Mouse (Mus musculus) forebrain, embryonic 14.5 days (tissue): ENCODE results near the gene Adamts7. TPM values are rescaled to one million over a fixed set of nuclear protein-coding genes. Genes with fewer than 3 reads are reported as not detected.

ENCODE experiments used
- ATAC-seq: fragments of 200-750 bp; cut with Nextera tagmentation; 2 replicates; pipeline ENCODE4 v1.8.0; 2017; ENCODE audit warnings: mild to moderate bottlenecking, moderate library complexity
- DNase-seq: peaks from one replicate; pipeline ENCODE4 v3.0.0-alpha.2; 2015; ENCODE audit warnings: low spot score
- H3K27ac ChIP-seq: fragments of 300-500 bp; sonication (generic); 2 replicates; pipeline ENCODE4 v1.5.1; 2014; ENCODE audit warnings: low read depth, mild to moderate bottlenecking, control low read depth, low read length, moderate library complexity
- H3K27me3 ChIP-seq: fragments of 300-500 bp; sonication (generic); replicated peaks from 2 replicates; pipeline ENCODE4 v1.6.1; 2014; ENCODE audit warnings: low read length, control low read depth, mixed read lengths; ENCODE audit not compliant: control insufficient read depth, insufficient read depth
- H3K36me3 ChIP-seq: fragments of 300-500 bp; sonication (generic); 2 replicates; pipeline ENCODE4 v1.6.1; 2014; ENCODE audit warnings: low read length, control low read depth; ENCODE audit not compliant: control insufficient read depth, insufficient read depth
- H3K4me1 ChIP-seq: fragments of 300-500 bp; sonication (generic); 2 replicates; pipeline ENCODE4 v1.6.1; 2014; ENCODE audit warnings: antibody characterized with exemption, low read length, control low read depth; ENCODE audit not compliant: control insufficient read depth, insufficient read depth
- H3K4me2 ChIP-seq: fragments of 300-500 bp; sonication (generic); 2 replicates; pipeline ENCODE4 v1.6.1; 2014; ENCODE audit warnings: mild to moderate bottlenecking, control low read depth, low read length
- H3K4me3 ChIP-seq: fragments of 300-500 bp; sonication (generic); 2 replicates; pipeline ENCODE4 v1.5.1; 2014; ENCODE audit warnings: low read depth, low read length, control low read depth
- H3K9ac ChIP-seq: fragments of 300-500 bp; sonication (generic); 2 replicates; pipeline ENCODE4 v1.6.1; 2014; ENCODE audit warnings: mild to moderate bottlenecking, low read length, control low read depth, moderate library complexity
- H3K9me3 ChIP-seq: fragments of 300-500 bp; sonication (generic); replicated peaks from 2 replicates; pipeline ENCODE4 v1.6.1; 2016; ENCODE audit warnings: low read length, control low read depth, mixed read lengths; ENCODE audit not compliant: control insufficient read depth
- WGBS: fragments of 180-500 bp; shearing (Covaris S2); extraction: QIAGEN DNeasy Blood & Tissue Kit; methylation state at CpG from one replicate; pipeline ENCODE4 v1.1.7; 2014; 5-methylcytosine and 5-hydroxymethylcytosine counted together
- polyA plus RNA-seq: library from polyadenylated mRNA; unstranded; fragments of >200 nt; fragmentation: Nextera tagmentation; extraction: Ambion mirVana; gene quantifications from 2 replicates; pipeline ENCODE4 v1.2.1, GENCODE M21; 2014

Adamts7 gene
- polyA plus RNA-seq, 1 experiment from 2014 or later: 9.4 TPM

- WGBS: 84% methylated on average over 5 of the region's 5 CpGs
- no peak for ATAC-seq
- DNase-seq: no peak
- 0 out of 2 replicates have a peak, but pooled peaks cover 3% of the 10 kb centered on the region for H3K36me3 ChIP-seq
- no peak overlapping the region for H3K4me3 ChIP-seq
- no peaks in the 10 kb centered on the region for H3K9me3 ChIP-seq
- H3K27me3 ChIP-seq: no peaks in the 10 kb centered on the region
- H3K9ac ChIP-seq: no peak overlapping the region
- no peak overlapping the region for H3K4me2 ChIP-seq
- no peak overlapping the region for H3K27ac ChIP-seq
- H3K4me1 ChIP-seq: no peaks in the 10 kb centered on the region
These were observed 87.4 kb downstream of the Adamts7 start for GRCm38 (mm10) chr9:90250141-90250775.

GRCm38 (mm10) chr9:90250964-90251750 is 88.3 kb downstream of the Adamts7 start:
- Histone ChIP-seq H3K9me3 (no peaks in the 10 kb centered on the region), H3K36me3 (0 out of 2 replicates have a peak, but pooled peaks cover 3% of the 10 kb centered on the region), H3K4me2 (no peak overlapping the region), H3K27ac (no peak overlapping the region), H3K4me1 (no peaks in the 10 kb centered on the region), H3K27me3 (no peaks in the 10 kb centered on the region), H3K9ac (no peak overlapping the region), H3K4me3 (no peak overlapping the region)
- ATAC-seq: no peak
- DNase-seq: no peak
- 86% methylated on average over 13 of the region's 13 CpGs for WGBS

GRCm38 (mm10) chr9:90253181-90253580 is 90.3 kb downstream of the Adamts7 start:
- no peaks in the 10 kb centered on the region for H3K4me1 ChIP-seq
- no peaks in the 10 kb centered on the region for H3K36me3 ChIP-seq
- WGBS: 94% methylated on average over 2 of the region's 2 CpGs
- no peak overlapping the region for H3K9ac ChIP-seq
- no peak overlapping the region for H3K4me3 ChIP-seq
- no peaks in the 10 kb centered on the region for H3K27me3 ChIP-seq
- ATAC-seq: no peak
- no peak overlapping the region for H3K27ac ChIP-seq
- DNase-seq: no peak
- no peak overlapping the region for H3K4me2 ChIP-seq
- no peaks in the 10 kb centered on the region for H3K9me3 ChIP-seq

GRCm38 (mm10) chr9:90255844-90256405 is 93.1 kb downstream of the Adamts7 start:
- Histone ChIP-seq H3K4me2 (no peak overlapping the region), H3K36me3 (no peaks in the 10 kb centered on the region), H3K9me3 (no peaks in the 10 kb centered on the region), H3K27me3 (no peaks in the 10 kb centered on the region), H3K4me3 (no peak overlapping the region), H3K9ac (no peak overlapping the region), H3K27ac (no peak overlapping the region), H3K4me1 (no peaks in the 10 kb centered on the region)
- ATAC-seq (no peak), DNase-seq (no peak)
- 65% methylated on average over 6 of the region's 6 CpGs for WGBS

GRCm38 (mm10) chr9:90257220-90257619 is 94.4 kb downstream of the Adamts7 start:
- Histone ChIP-seq H3K4me3 (no peak overlapping the region), H3K27me3 (no peaks in the 10 kb centered on the region), H3K4me1 (no peaks in the 10 kb centered on the region), H3K4me2 (no peak overlapping the region), H3K27ac (no peak overlapping the region), H3K36me3 (no peaks in the 10 kb centered on the region), H3K9ac (no peak overlapping the region), H3K9me3 (no peaks in the 10 kb centered on the region)
- WGBS: 88% methylated on average over 7 of the region's 7 CpGs
- ATAC-seq (no peak), DNase-seq (no peak)

Other genes with a start within 250 kb of the Adamts7 start
- gene Ctsh, start 108.9 kb upstream of the Adamts7 start, polyA plus RNA-seq: 14.4 and 20.7 TPM in 2 replicates
- gene Morf4l1, start 48.3 kb upstream of the Adamts7 start, polyA plus RNA-seq: 546 and 597 TPM in 2 replicates
- gene Tbc1d2b, start 107.7 kb downstream of the Adamts7 start, polyA plus RNA-seq: 4.3 and 6.5 TPM in 2 replicates